Mouse (Mus musculus) ZHBTc4 (cell line): ENCODE results near the gene Cab39.

Experiments used
- DNase-seq: peaks from one replicate; pipeline ENCODE4 v3.0.0-alpha.2; 2011; ENCODE audit warnings: low read depth, low spot score

Gene Cab39

DNA sequence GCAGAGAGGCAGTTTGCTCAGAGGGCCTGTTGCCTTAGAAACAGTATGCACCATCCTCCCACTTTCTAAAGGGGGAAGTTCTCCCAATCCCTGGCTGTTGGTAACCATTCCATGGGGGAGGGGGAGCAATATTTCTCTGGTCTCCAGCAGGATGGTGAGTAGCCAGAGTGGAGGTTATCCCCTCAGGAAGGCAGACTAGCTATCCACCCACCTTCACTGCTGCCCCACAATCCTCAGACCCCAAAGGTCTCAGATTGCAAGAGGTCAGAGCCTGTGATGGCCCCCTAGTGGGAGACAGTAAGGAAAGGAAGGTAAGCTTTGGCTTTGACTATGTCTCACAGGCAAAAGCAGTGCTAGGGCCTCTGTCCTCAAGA, 106.1 kb downstream of the Cab39 start:
- DNase-seq: no peak

DNA sequence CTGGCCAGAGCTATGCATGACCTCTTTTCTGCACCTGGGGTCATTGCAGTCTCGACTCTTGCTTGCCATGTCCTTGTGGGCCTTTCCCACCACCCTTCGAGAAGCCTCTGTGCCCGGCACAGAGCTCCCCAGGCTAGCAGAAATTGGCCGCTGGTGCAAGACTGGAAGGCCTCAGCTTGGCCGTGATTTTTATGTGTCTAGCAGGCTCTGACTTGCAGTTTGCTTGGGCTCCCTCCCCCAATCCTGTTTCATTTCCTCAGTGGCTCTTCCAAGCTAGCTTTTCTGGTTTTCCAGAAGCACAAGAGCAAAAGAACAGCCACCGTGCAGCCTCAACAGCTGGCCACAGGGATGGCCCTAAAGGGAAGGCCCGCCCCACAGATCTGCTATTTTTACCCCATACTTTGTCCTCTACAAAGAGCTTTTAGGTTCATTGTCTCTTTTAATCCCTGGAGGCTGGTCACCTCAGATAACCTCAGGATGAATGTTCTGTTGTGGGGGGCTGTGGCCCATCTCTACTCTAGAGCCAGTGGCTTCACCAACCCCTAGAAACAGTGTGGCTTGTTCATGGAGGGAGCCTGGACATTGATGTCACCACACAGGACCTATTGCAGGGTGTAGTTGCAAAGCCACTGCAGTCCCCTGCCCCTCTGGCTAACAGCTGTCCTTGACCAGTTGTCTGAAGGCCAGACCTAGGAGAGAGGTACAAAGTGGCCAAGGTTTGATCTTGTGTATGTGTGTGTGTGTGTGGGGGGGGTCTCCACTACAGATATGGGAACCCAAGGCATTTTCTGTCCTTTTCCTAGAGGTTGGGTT, 107.5 kb downstream of the Cab39 start:
- no peak for DNase-seq
